Mouse (Mus musculus) lung, adult 2 months (tissue): Measurements from ENCODE around the gene Prkce.

Source experiments
- CTCF ChIP-seq: fragments of 200-500 bp; IDR thresholded peaks from 2 replicates; pipeline ENCODE4 v1.5.1; 2011; ENCODE audit warnings: mild to moderate bottlenecking, low read length, control low read depth; ENCODE audit not compliant: insufficient read depth
- POLR2A ChIP-seq: fragments of 200-500 bp; IDR thresholded peaks from 2 replicates; pipeline ENCODE4 v1.6.1; 2011; ENCODE audit warnings: low read depth, mild to moderate bottlenecking, control low read depth, low read length, borderline replicate concordance; ENCODE audit errors: extremely low read depth

DNA sequence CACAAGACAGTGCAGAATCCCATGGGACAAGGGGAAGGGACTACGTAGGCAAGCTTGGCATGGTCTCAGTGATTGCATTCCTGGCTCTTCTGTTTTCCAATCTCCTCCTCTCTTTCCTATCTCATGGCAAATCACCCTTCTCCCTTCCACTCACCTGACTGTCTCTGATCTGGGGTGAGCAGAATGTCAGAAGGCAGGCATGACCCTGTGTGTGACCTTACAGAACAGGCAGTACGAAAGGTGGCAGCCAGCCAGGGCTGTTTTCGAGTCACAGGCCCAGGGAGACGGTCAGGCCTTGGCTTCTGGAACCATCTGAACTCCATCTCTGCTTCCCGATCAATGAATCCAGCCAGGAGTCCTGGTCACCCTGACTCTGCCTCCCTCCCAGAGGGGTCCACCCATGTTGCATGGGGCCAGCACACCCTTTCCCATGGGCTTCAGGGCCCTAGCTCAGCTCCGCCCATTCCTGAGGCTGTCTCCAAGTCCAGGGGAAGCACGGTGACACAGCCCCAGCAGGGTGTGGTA lies 119.2 kb downstream of the Prkce start:
- TF ChIP-seq CTCF (no peak), POLR2A (no peak)
